Mouse (Mus musculus): ENCODE results near the gene Rapgef5.

Gene Rapgef5

DNA sequence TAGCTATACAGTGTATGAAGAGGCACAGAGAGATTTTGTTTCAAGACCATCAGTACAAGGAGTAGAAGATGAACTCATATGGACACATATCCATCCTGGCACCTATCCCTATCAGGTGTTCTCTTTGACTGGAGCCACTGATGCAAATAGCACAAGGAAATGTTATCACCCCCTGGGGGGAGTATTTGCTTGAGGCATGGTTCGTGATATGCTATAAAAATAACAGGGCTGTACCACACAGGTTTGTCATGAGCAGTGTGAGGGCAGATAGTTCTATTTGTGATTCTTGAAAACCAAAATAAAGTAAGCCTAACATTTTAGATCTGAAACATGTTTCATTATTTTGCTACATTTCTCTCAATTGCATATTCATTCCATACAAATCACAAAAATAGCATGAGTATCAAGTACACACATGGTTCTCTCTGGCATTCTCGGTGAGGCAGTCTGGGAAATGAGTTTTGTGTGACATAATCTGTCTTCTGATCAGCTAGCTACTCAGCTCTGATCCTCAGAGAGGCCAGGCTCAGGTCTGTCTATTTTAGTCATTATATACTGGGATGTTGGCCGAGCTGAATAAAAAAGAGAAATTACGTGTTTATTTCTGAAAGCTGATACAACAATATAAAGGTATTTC lies 12.3 kb downstream of the Rapgef5 start:
- in situ Hi-C loops (cut with MseI, MboI) = no loop called here

- in situ Hi-C loops (cut with MseI, MboI) = no loop called here
Measured at GRCm38 (mm10) chr12:117531106-117531505, 14.8 kb downstream of the Rapgef5 start.

GRCm38 (mm10) chr12:117533176-117534086 lies 17.2 kb downstream of the Rapgef5 start:
- in situ Hi-C loops (cut with MseI, MboI) = no loop called here

DNA sequence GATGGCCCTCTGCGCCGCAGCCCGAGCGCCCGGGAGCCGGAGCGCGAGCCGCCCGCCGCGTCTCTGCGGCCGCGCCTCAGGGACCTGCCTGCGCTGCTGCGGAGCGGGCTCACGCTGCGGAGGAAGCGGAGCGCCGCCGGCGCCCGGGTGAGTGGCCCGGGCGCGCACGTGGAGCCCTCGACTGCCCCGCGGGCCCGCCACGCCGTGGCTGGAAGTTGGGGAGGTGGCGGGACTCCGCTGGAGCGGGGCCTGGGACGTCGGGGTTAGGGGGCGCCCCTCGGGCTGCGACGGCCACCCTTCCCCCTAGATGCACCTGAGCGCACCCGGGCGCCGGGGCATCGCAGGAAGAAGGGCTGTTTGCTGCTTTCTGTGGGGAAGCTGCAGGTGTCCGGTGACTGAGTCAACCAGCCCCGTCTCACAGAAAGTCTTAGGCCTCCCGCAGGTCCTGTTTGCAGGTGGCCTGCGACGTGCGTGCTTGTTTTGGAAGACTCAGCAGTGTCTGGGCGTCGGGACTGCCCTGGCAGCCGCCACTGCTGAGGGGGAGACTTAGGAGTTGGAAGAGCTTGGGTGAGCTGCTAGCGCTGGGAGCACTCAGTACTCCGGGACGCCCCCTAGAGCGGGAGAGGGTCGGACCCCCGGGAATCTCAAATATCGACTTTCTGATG lies 17.9 kb downstream of the Rapgef5 start:
- in situ Hi-C loops (cut with MseI, MboI) = no loop called here

- in situ Hi-C loops (cut with MseI, MboI) = no loop called here
Measured at GRCm38 (mm10) chr12:117540352-117540751, 24.1 kb downstream of the Rapgef5 start.

GRCm38 (mm10) chr12:117545277-117545676 lies 29.0 kb downstream of the Rapgef5 start:
- in situ Hi-C loops (cut with MseI, MboI) = no loop called here

- in situ Hi-C loops (cut with MseI, MboI) = no loop called here
Measured at GRCm38 (mm10) chr12:117553353-117553752, 37.1 kb downstream of the Rapgef5 start.

- in situ Hi-C loops (cut with MseI, MboI) = no loop called here
Measured at GRCm38 (mm10) chr12:117554612-117555063, 38.4 kb downstream of the Rapgef5 start.

DNA sequence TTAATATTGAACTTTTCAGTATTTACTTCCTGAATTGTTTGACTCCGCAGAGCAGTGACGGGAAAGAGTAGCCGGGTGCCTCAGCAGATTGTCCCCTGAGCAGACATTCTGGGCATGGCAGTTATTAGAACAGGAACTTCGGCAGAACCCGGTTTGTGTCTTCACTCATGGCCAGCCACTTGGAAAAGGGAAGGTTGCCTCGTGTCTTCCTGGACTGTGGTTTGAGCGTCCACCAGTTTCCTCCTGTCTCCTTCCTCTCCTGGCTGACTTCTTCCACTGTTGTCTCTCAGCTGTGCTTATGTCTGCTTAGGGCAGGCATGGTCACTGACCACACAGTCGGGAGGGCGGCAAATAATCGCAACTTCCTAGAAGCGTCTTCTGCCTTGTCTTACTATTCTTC lies 44.2 kb downstream of the Rapgef5 start:
- in situ Hi-C loops (cut with MseI, MboI) = no loop called here

- in situ Hi-C loops (cut with MseI, MboI) = no loop called here
Measured at GRCm38 (mm10) chr12:117561411-117562059, 45.3 kb downstream of the Rapgef5 start.

DNA sequence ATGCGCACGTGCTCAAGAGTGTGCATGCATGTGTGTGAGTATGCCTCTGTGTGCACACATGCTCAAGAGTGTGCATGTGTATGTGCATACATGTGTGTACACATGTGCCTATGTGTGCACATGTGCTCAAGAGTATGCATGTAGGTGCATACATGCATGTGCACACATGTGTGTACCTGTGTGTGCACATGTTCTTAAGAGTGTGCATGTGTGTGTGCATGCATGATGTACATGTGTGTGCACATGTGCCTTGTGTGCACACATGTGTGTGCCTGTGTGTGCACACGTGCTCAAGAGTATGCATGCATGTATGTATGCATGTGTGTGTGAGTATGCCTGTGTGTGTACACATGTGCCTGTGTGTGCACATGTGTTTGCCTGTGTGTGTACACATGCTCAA lies 45.8 kb downstream of the Rapgef5 start:
- in situ Hi-C loops (cut with MseI, MboI) = no loop called here

- in situ Hi-C loops (cut with MseI, MboI) = no loop called here
Measured at GRCm38 (mm10) chr12:117563859-117564258, 47.6 kb downstream of the Rapgef5 start.

DNA sequence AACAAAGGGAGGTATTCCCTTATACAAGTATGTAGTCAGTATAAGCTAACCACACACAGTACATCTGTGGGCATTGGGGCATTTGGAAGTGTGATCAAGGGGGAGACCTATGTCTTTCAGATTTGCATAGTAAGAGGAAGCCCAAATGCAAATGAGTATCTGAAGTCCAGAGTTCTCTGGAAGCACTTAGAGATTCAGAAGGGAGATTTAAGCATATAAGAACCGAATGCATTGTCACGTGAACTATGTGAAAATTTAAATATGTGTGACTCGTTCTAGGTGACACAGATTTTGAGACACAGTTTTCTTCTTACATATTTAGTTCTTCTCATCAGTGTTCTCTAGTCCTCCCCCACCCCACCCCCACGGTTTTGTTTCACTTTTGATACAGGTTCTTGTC lies 50.0 kb downstream of the Rapgef5 start:
- in situ Hi-C loops (cut with MseI, MboI) = no loop called here

DNA sequence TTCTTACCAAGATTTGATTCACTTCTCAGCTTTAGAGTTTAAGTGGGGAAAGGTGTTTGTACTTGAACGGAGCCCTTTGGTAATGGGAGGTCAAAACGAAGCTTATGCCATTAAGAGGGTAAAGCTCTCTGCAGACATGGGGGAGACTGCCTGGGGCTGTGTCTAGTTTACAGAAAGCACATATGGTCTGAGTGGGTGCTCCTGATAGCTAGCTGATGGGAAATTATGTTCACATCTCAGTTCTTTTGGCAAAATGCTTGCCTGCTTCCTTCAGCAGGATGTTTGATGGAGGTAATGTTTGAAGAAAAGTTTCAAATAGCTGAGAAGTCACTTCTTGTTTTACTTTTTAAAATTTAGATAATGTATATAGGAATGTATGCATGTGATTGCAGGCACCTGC lies 53.4 kb downstream of the Rapgef5 start:
- in situ Hi-C loops (cut with MseI, MboI) = loop anchor here in 1 of 2 experiments (10.0 kb wide), 1 partner anchor 195 kb away; no protein-coding TSS in a partner anchor

GRCm38 (mm10) chr12:117584256-117584655 lies 68.0 kb downstream of the Rapgef5 start:
- in situ Hi-C loops (cut with MseI, MboI) = loop anchor here in 1 of 2 experiments (10.0 kb wide), 1 partner anchor 159 kb away; no protein-coding TSS in a partner anchor

GRCm38 (mm10) chr12:117585390-117585789 lies 69.1 kb downstream of the Rapgef5 start:
- in situ Hi-C loops (cut with MseI, MboI) = loop anchor here (5.0 to 10.0 kb wide), 2 partner anchors 161 to 182 kb away; no protein-coding TSS in a partner anchor

- in situ Hi-C loops (cut with MseI, MboI) = loop anchor here (5.0 to 10.0 kb wide), 2 partner anchors 161 to 181 kb away; no protein-coding TSS in a partner anchor
Measured at GRCm38 (mm10) chr12:117586124-117586523, 69.8 kb downstream of the Rapgef5 start.

DNA sequence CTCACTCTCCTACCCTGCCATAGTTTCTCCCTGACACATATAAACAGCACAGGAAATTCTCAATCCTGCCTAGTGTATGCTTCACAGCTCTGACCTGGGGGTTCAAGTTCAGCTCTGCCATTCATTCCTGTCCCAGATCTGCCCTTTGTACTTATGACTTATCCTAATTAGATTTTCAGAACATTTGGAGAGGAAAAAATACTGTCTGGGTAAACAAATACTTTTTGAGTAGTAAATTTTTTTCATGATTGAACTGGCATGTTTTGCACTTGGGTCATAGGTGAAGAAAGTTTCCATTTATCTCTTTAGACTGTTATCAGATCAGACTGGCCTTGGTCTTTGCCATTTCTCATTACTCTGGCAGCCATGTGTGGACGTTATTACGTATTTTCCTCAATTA lies 72.9 kb downstream of the Rapgef5 start:
- in situ Hi-C loops (cut with MseI, MboI) = loop anchor here (5.0 to 10.0 kb wide), 2 partner anchors 164 to 178 kb away; no protein-coding TSS in a partner anchor

GRCm38 (mm10) chr12:117592019-117592418 lies 75.7 kb downstream of the Rapgef5 start:
- in situ Hi-C loops (cut with MseI, MboI) = no loop called here

DNA sequence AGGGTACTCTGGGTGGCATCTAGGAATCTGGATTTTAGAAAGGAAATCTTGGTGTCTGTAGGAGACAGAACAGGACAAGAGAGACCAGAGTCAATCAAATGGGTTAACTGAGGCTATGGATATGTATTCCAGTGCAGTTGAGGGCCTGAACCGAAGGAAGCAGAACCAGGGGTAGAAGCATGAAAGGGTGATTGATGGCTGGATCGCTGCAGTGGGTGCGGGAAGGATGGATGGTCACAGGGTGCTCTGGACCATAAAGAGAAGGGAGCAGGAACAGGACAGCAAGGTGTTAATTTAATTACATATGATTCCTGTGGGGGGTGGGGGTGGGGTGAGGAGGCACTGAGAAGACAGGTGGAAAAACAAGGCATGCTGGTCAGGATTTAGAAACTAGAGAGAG lies 76.3 kb downstream of the Rapgef5 start:
- in situ Hi-C loops (cut with MseI, MboI) = no loop called here

- in situ Hi-C loops (cut with MseI, MboI) = no loop called here
Measured at GRCm38 (mm10) chr12:117595179-117595578, 78.9 kb downstream of the Rapgef5 start.
